Mouse (Mus musculus) forebrain, embryonic 14.5 days (tissue): ENCODE measurements around the gene B4galt5. TPM values are rescaled to one million over a fixed set of nuclear protein-coding genes. Genes with fewer than 3 reads are reported as not detected.

Source experiments
- ATAC-seq: fragments of 200-750 bp; cut with Nextera tagmentation; 2 replicates; pipeline ENCODE4 v1.8.0; 2017; ENCODE audit warnings: mild to moderate bottlenecking, moderate library complexity
- DNase-seq: peaks from one replicate; pipeline ENCODE4 v3.0.0-alpha.2; 2015; ENCODE audit warnings: low spot score
- H3K27ac ChIP-seq: fragments of 300-500 bp; sonication (generic); 2 replicates; pipeline ENCODE4 v1.5.1; 2014; ENCODE audit warnings: low read depth, mild to moderate bottlenecking, control low read depth, low read length, moderate library complexity
- H3K27me3 ChIP-seq: fragments of 300-500 bp; sonication (generic); replicated peaks from 2 replicates; pipeline ENCODE4 v1.6.1; 2014; ENCODE audit warnings: low read length, control low read depth, mixed read lengths; ENCODE audit not compliant: control insufficient read depth, insufficient read depth
- H3K36me3 ChIP-seq: fragments of 300-500 bp; sonication (generic); 2 replicates; pipeline ENCODE4 v1.6.1; 2014; ENCODE audit warnings: low read length, control low read depth; ENCODE audit not compliant: control insufficient read depth, insufficient read depth
- H3K4me1 ChIP-seq: fragments of 300-500 bp; sonication (generic); 2 replicates; pipeline ENCODE4 v1.6.1; 2014; ENCODE audit warnings: antibody characterized with exemption, low read length, control low read depth; ENCODE audit not compliant: control insufficient read depth, insufficient read depth
- H3K4me2 ChIP-seq: fragments of 300-500 bp; sonication (generic); 2 replicates; pipeline ENCODE4 v1.6.1; 2014; ENCODE audit warnings: mild to moderate bottlenecking, control low read depth, low read length
- H3K4me3 ChIP-seq: fragments of 300-500 bp; sonication (generic); 2 replicates; pipeline ENCODE4 v1.5.1; 2014; ENCODE audit warnings: low read depth, low read length, control low read depth
- H3K9ac ChIP-seq: fragments of 300-500 bp; sonication (generic); 2 replicates; pipeline ENCODE4 v1.6.1; 2014; ENCODE audit warnings: mild to moderate bottlenecking, low read length, control low read depth, moderate library complexity
- H3K9me3 ChIP-seq: fragments of 300-500 bp; sonication (generic); replicated peaks from 2 replicates; pipeline ENCODE4 v1.6.1; 2016; ENCODE audit warnings: low read length, control low read depth, mixed read lengths; ENCODE audit not compliant: control insufficient read depth
- WGBS: fragments of 180-500 bp; shearing (Covaris S2); extraction: QIAGEN DNeasy Blood & Tissue Kit; methylation state at CpG from one replicate; pipeline ENCODE4 v1.1.7; 2014; 5-methylcytosine and 5-hydroxymethylcytosine counted together
- polyA plus RNA-seq: library from polyadenylated mRNA; unstranded; fragments of >200 nt; fragmentation: Nextera tagmentation; extraction: Ambion mirVana; gene quantifications from 2 replicates; pipeline ENCODE4 v1.2.1, GENCODE M21; 2014

Gene B4galt5
- polyA plus RNA-seq, 1 experiment from 2014 or later = 10.9 TPM

- Histone ChIP-seq H3K4me3 (no peak overlapping the region), H3K9ac (no peak overlapping the region), H3K27ac (no peak overlapping the region), H3K4me1 (no peaks in the 10 kb centered on the region), H3K9me3 (no peaks in the 10 kb centered on the region), H3K36me3 (no peaks in the 10 kb centered on the region), H3K27me3 (no peaks in the 10 kb centered on the region), H3K4me2 (no peak overlapping the region)
- WGBS = 67% methylated on average over 7 of the region's 7 CpGs
- DNase-seq (no peak), ATAC-seq (no peak)
Observed at GRCm38 (mm10) chr2:167254185-167254584, 94.8 kb downstream of the B4galt5 start.

- Histone ChIP-seq H3K4me1 (no peaks in the 10 kb centered on the region), H3K27me3 (no peaks in the 10 kb centered on the region), H3K27ac (no peak overlapping the region), H3K9me3 (no peaks in the 10 kb centered on the region), H3K4me2 (no peak overlapping the region), H3K36me3 (no peaks in the 10 kb centered on the region), H3K4me3 (no peak overlapping the region), H3K9ac (no peak overlapping the region)
- DNase-seq (no peak), ATAC-seq (no peak)
- 91% methylated on average over 5 of the region's 5 CpGs for WGBS
Observed at GRCm38 (mm10) chr2:167253476-167253875, 95.5 kb downstream of the B4galt5 start.

GRCm38 (mm10) chr2:167252057-167252687, 96.8 kb downstream of the B4galt5 start:
- Histone ChIP-seq H3K4me3 (no peak overlapping the region), H3K36me3 (no peaks in the 10 kb centered on the region), H3K27ac (no peak overlapping the region), H3K9ac (no peak overlapping the region), H3K4me1 (no peaks in the 10 kb centered on the region), H3K9me3 (no peaks in the 10 kb centered on the region), H3K4me2 (no peak overlapping the region), H3K27me3 (no peaks in the 10 kb centered on the region)
- 41% methylated on average over 3 of the region's 3 CpGs for WGBS
- DNase-seq (no peak), ATAC-seq (no peak)

GRCm38 (mm10) chr2:167250736-167251337, 98.1 kb downstream of the B4galt5 start:
- H3K9me3 ChIP-seq = no peaks in the 10 kb centered on the region
- H3K27me3 ChIP-seq = no peaks in the 10 kb centered on the region
- no peak overlapping the region for H3K4me2 ChIP-seq
- WGBS = 26% methylated on average over 7 of the region's 7 CpGs
- no peak overlapping the region for H3K9ac ChIP-seq
- no peaks in the 10 kb centered on the region for H3K4me1 ChIP-seq
- ATAC-seq = no peak
- H3K27ac ChIP-seq = no peak overlapping the region
- no peak overlapping the region for H3K4me3 ChIP-seq
- DNase-seq = peak; percentile 16
- H3K36me3 ChIP-seq = no peaks in the 10 kb centered on the region

GRCm38 (mm10) chr2:167250003-167250735, 98.8 kb downstream of the B4galt5 start:
- H3K9me3 ChIP-seq = no peaks in the 10 kb centered on the region
- DNase-seq (no peak), ATAC-seq (no peak)
- no peaks in the 10 kb centered on the region for H3K27me3 ChIP-seq
- no peaks in the 10 kb centered on the region for H3K4me1 ChIP-seq
- no peak overlapping the region for H3K27ac ChIP-seq
- WGBS = 59% methylated on average over 7 of the region's 11 CpGs
- H3K9ac ChIP-seq = no peak overlapping the region
- H3K4me2 ChIP-seq = no peak overlapping the region
- no peaks in the 10 kb centered on the region for H3K36me3 ChIP-seq
- no peak overlapping the region for H3K4me3 ChIP-seq

GRCm38 (mm10) chr2:167249591-167249990, 99.4 kb downstream of the B4galt5 start:
- H3K4me3 ChIP-seq = no peak overlapping the region
- no peaks in the 10 kb centered on the region for H3K4me1 ChIP-seq
- H3K9me3 ChIP-seq = no peaks in the 10 kb centered on the region
- no peak for DNase-seq
- H3K27me3 ChIP-seq = no peaks in the 10 kb centered on the region
- ATAC-seq = no peak
- no peak overlapping the region for H3K9ac ChIP-seq
- no peak overlapping the region for H3K27ac ChIP-seq
- no peak overlapping the region for H3K4me2 ChIP-seq
- WGBS = 85% methylated on average over 3 of the region's 3 CpGs
- no peaks in the 10 kb centered on the region for H3K36me3 ChIP-seq

Other genes starting within 250 kb of the B4galt5 start
- 1.6 and 2.1 TPM in 2 replicates for gene Kcnb1, start 159.0 kb downstream of the B4galt5 start, polyA plus RNA-seq
- 3.7 and 3.9 TPM in 2 replicates for gene Ptgis, start 108.6 kb downstream of the B4galt5 start, polyA plus RNA-seq
- 13.8 and 15.9 TPM in 2 replicates for gene Slc9a8, start 72.5 kb upstream of the B4galt5 start, polyA plus RNA-seq
- 150 and 151 TPM in 2 replicates for gene Rnf114, start 143.5 kb upstream of the B4galt5 start, polyA plus RNA-seq
- gene Spata2, start 143.7 kb upstream of the B4galt5 start, polyA plus RNA-seq = 22.1 and 32.1 TPM in 2 replicates
- 3.0 and 5.0 TPM in 2 replicates for gene Snai1, start 189.0 kb upstream of the B4galt5 start, polyA plus RNA-seq